9 mouse cellular contexts compared by ENCODE assay signal in genomic region chr2:165327386-165327785, GRCm38 (mm10). TPM values are rescaled to one million over a fixed set of nuclear protein-coding genes. Genes with fewer than 3 reads are reported as not detected.
DNase-seq lines count a peak whose midpoint lies in the region; ATAC-seq and TF ChIP-seq lines count a peak whose summit lies in the region.
"Had no signal": no experiment of that assay in that cellular context is flagged by ENCODE, and none has a peak within 500 bp of the region (broad histone marks: within the 10 kb centered on the region; RNA-seq: fewer than 3 reads in every experiment).

No protein-coding gene starts in this region.

- no peak for TF ChIP-seq EP300 in liver, embryonic 14.5 days (IDR thresholded peaks at IDR 0.05; ENCODE audit: low read depth)

- H3K4me1 ChIP-seq in megakaryocyte, embryonic 14.5 days = peaks cover 79% of the 10 kb centered on the region
- peaks cover 14 to 22% of the 10 kb centered on the region in 2 experiments for H3K4me1 ChIP-seq in liver, embryonic 14.5 days (replicated peaks; ENCODE audit: control insufficient read depth in 2 of 2, insufficient read depth in 2 of 2, low read length in 1 of 2)

- H3K36me3 ChIP-seq in megakaryocyte, embryonic 14.5 days (replicated peaks; ENCODE audit: low read length) = peaks cover 21% of the 10 kb centered on the region
- no peaks in the 10 kb centered on the region for H3K36me3 ChIP-seq in liver, embryonic 14.5 days (replicated peaks; ENCODE audit: control insufficient read depth, insufficient read depth, low read depth)

- peak overlapping the region; percentile 94 for H3K4me2 ChIP-seq in liver, embryonic 14.5 days (ENCODE audit: low read depth)

- H3K9me3 ChIP-seq in megakaryocyte, embryonic 14.5 days = no peaks in the 10 kb centered on the region
- H3K9me3 ChIP-seq in liver, embryonic 14.5 days (ENCODE audit: control insufficient read depth, low read length) = no peaks in the 10 kb centered on the region

- no peaks in the 10 kb centered on the region for H3K27me3 ChIP-seq in megakaryocyte, embryonic 14.5 days (replicated peaks)
- no peaks in the 10 kb centered on the region for H3K27me3 ChIP-seq in liver, embryonic 14.5 days (ENCODE audit: control insufficient read depth, insufficient read depth, low read length)

- TF ChIP-seq CTCF in liver, embryonic 14.5 days (IDR thresholded peaks at IDR 0.05; ENCODE audit: low read depth) = no peak

- no peak overlapping the region for H3K27ac ChIP-seq in liver, embryonic 14.5 days

- intact Hi-C loops in left cerebral cortex, postnatal 36 days (cut with DNase I) = loop anchor here (2.0 kb wide), 1 partner anchor 39 kb away; no protein-coding TSS in a partner anchor

- no peak overlapping the region for H3K9ac ChIP-seq in liver, embryonic 14.5 days (replicated peaks)

- WGBS in liver, embryonic 14.5 days (ENCODE audit: insufficient replicate concordance) = 47% methylated on average over 7 of the region's 7 CpGs

- DNase-seq in cerebellum, adult 9-10 months = peak; percentile 58
- no peak for DNase-seq in cerebellum, postnatal 36 days
- no peak for DNase-seq in liver, embryonic 14.5 days (ENCODE audit: low read depth in 3 of 3, low spot score in 3 of 3)
- DNase-seq in embryo, embryonic 11 days = no peak
- DNase-seq in frontal cortex, postnatal 25 days (ENCODE audit: low spot score in 2 of 2) = no peak
- DNase-seq in left cerebral cortex, postnatal 36 days (ENCODE audit: low spot score in 2 of 2) = no peak

- H3K4me3 ChIP-seq in megakaryocyte, embryonic 14.5 days (replicated peaks) = peak overlapping the region; percentile 99
- peak overlapping the region in 1 of 2 experiments; percentile 75; a peak in 2 of 4 replicates for H3K4me3 ChIP-seq in liver, embryonic 14.5 days (ENCODE audit: insufficient read depth in 1 of 2, low read depth in 2 of 2, low read length in 2 of 2)

- no peak for ATAC-seq in megakaryocyte, adult 5-6 weeks (ENCODE audit: poor library complexity, severe bottlenecking)
- ATAC-seq in liver, embryonic 14.5 days (ENCODE audit: insufficient read depth) = no peak

RNA-seq across cellular contexts. Expression of gene Elmo2, which starts 1.1 kb away (rescaled TPM):
- polyA plus RNA-seq in megakaryocyte, embryonic 14.5 days (2012; ENCODE audit: insufficient read depth, low replicate concordance) = 15.3 and 16.3 TPM in 2 replicates
- total RNA-seq in megakaryocyte, adult 5-6 weeks (2015) = 128 and 133 TPM in 2 replicates
- total RNA-seq in megakaryocyte, adult 5-6 weeks (2017) = 89.7 and 94.8 TPM in 2 replicates
- 10.2 and 10.3 TPM in 2 replicates for polyA plus RNA-seq in liver, embryonic 14.5 days (2012; rRNA removed)
- polyA plus RNA-seq in liver, embryonic 14.5 days (2014; fragmentation: Nextera tagmentation; extraction: Ambion mirVana) = 12.4 and 13.1 TPM in 2 replicates
- 100 to 1,000 TPM; 160 to 161 TPM for total RNA-seq in left cerebral cortex, postnatal 36 days (2021)

RNA-seq across cellular contexts. Expression of gene Slc35c2, which starts 39.7 kb away (rescaled TPM):
- 55.8 and 62.9 TPM in 2 replicates for polyA plus RNA-seq in megakaryocyte, embryonic 14.5 days (2012; ENCODE audit: insufficient read depth, low replicate concordance)
- total RNA-seq in megakaryocyte, adult 5-6 weeks (2015) = 57.2 and 57.5 TPM in 2 replicates
- 52.8 and 71.8 TPM in 2 replicates for total RNA-seq in megakaryocyte, adult 5-6 weeks (2017)
- 20.4 and 28.3 TPM in 2 replicates for polyA plus RNA-seq in liver, embryonic 14.5 days (2012; rRNA removed)
- polyA plus RNA-seq in liver, embryonic 14.5 days (2014; fragmentation: Nextera tagmentation; extraction: Ambion mirVana) = 27.3 and 31.3 TPM in 2 replicates
- 10 to 100 TPM; 52.9 to 56.8 TPM for total RNA-seq in left cerebral cortex, postnatal 36 days (2021)

RNA-seq across cellular contexts. Expression of gene Zfp663, which starts 41.1 kb away (rescaled TPM):
- polyA plus RNA-seq in megakaryocyte, embryonic 14.5 days (2012; ENCODE audit: insufficient read depth, low replicate concordance) = not detected in 2 replicates
- total RNA-seq in megakaryocyte, adult 5-6 weeks (2015) = not detected in 2 replicates
- not detected in 2 replicates for total RNA-seq in megakaryocyte, adult 5-6 weeks (2017)
- polyA plus RNA-seq in liver, embryonic 14.5 days (2012; rRNA removed) = 0.02 and 0.03 TPM in 2 replicates
- 0.08 and 0.13 TPM in 2 replicates for polyA plus RNA-seq in liver, embryonic 14.5 days (2014; fragmentation: Nextera tagmentation; extraction: Ambion mirVana)
- not detected for total RNA-seq in left cerebral cortex, postnatal 36 days (2021)
- total RNA-seq: neutrophil, adult 5-6 weeks had no signal
